Mouse (Mus musculus) left cerebral cortex, postnatal 36 days (tissue): ENCODE results near the gene Rab9. TPM values are rescaled to one million over a fixed set of nuclear protein-coding genes. Genes with fewer than 3 reads are reported as not detected.
"Not testable (repeated sequence)": the region's sequence is repeated elsewhere in the genome, so short reads cannot be mapped to it uniquely, and the experiment has no call there.

ENCODE experiments used
- DNase-seq, 2 experiments: peaks; one replicate each; pipeline ENCODE4 v3.0.0; 2021 to 2022; ENCODE audit warnings: low spot score in 2 of 2, mixed read lengths in 1 of 2
- intact Hi-C: fragments of 180-260 bp; cut with DNase I; formaldehyde crosslinking; loops from one replicate; pipeline ENCODE4 v1.15.1; 2025
- total RNA-seq, 2 experiments: library from RNA; stranded (reverse); gene quantifications; 2 replicates each; pipeline ENCODE4 v1.2.3; 2021

The Rab9 gene
- 10 to 100 TPM; 31.5 to 37.0 TPM for total RNA-seq

- peak; percentile 81 to 86 for DNase-seq
- intact Hi-C loops: loop anchor here (1.0 kb wide), 1 partner anchor 31 kb away; no protein-coding TSS in a partner anchor
Measured at GRCm38 (mm10) chrX:166479365-166479983, at the start of gene Rab9. TSS of gene Rab9 (minus strand) at chrX:166479867.

- intact Hi-C loops: no loop called here
- no peak for DNase-seq
Measured at GRCm38 (mm10) chrX:166528126-166528525, 48.5 kb upstream of the Rab9 start.

- DNase-seq: no peak
- intact Hi-C loops: no loop called here
Measured at GRCm38 (mm10) chrX:166525637-166526315, 46.1 kb upstream of the Rab9 start.

- intact Hi-C loops: no loop called here
- no peak for DNase-seq
Measured at GRCm38 (mm10) chrX:166520782-166521181, 41.1 kb upstream of the Rab9 start.

GRCm38 (mm10) chrX:166518345-166518744 lies 38.7 kb upstream of the Rab9 start, which contains the start of gene Tceanc:
TSS of gene Tceanc (minus strand) at chrX:166518567.
- intact Hi-C loops: no loop called here
- DNase-seq: no peak

- no peak for DNase-seq
- intact Hi-C loops: no loop called here
Measured at GRCm38 (mm10) chrX:166516631-166517030, 37.0 kb upstream of the Rab9 start.

- no peak for DNase-seq
- intact Hi-C loops: no loop called here
Measured at GRCm38 (mm10) chrX:166515923-166516322, 36.3 kb upstream of the Rab9 start.

- intact Hi-C loops, DNase-seq: not testable (repeated sequence)
Measured at GRCm38 (mm10) chrX:166514035-166514434, 34.4 kb upstream of the Rab9 start.

GRCm38 (mm10) chrX:166512071-166512470 lies 32.4 kb upstream of the Rab9 start:
- intact Hi-C loops: no loop called here
- peak; percentile 6 to 8 for DNase-seq

GRCm38 (mm10) chrX:166511107-166511506 lies 31.4 kb upstream of the Rab9 start:
- intact Hi-C loops: no loop called here
- no peak for DNase-seq

GRCm38 (mm10) chrX:166509761-166510738 lies 30.4 kb upstream of the Rab9 start:
- intact Hi-C loops: loop anchor here (1.0 kb wide), 1 partner anchor 31 kb away; the partner anchor contains the start of gene Rab9
- peak; percentile 87 to 88 for DNase-seq

GRCm38 (mm10) chrX:166504421-166504820 lies 24.8 kb upstream of the Rab9 start:
- DNase-seq: no peak
- intact Hi-C loops: no loop called here

GRCm38 (mm10) chrX:166499496-166500190 lies 20.0 kb upstream of the Rab9 start:
- DNase-seq: no peak
- intact Hi-C loops: no loop called here

GRCm38 (mm10) chrX:166497771-166498170 lies 18.1 kb upstream of the Rab9 start:
- DNase-seq: no peak
- intact Hi-C loops: no loop called here

GRCm38 (mm10) chrX:166495052-166495451 lies 15.4 kb upstream of the Rab9 start:
- DNase-seq: no peak
- intact Hi-C loops: no loop called here

- DNase-seq: peak in 1 of 2 experiments; percentile 7
- intact Hi-C loops: loop anchor here (1.0 kb wide), 1 partner anchor 32 kb away; no protein-coding TSS in a partner anchor
Measured at GRCm38 (mm10) chrX:166478631-166479364, 869 bp downstream of the Rab9 start.

- DNase-seq: no peak
- intact Hi-C loops: no loop called here
Measured at GRCm38 (mm10) chrX:166477393-166477792, 2.3 kb downstream of the Rab9 start.

- intact Hi-C loops: no loop called here
- no peak for DNase-seq
Measured at GRCm38 (mm10) chrX:166472612-166473011, 7.1 kb downstream of the Rab9 start.

- intact Hi-C loops: no loop called here
- no peak for DNase-seq
Measured at GRCm38 (mm10) chrX:166468321-166468720, 11.3 kb downstream of the Rab9 start.
